Mouse (Mus musculus) heart, embryonic 15.5 days (tissue): ENCODE results near the gene March4. TPM values are rescaled to one million over a fixed set of nuclear protein-coding genes. Genes with fewer than 3 reads are reported as not detected.

Experiments used
- ATAC-seq: fragments of 200-750 bp; cut with Nextera tagmentation; replicated peaks from 2 replicates; pipeline ENCODE4 v1.8.0; 2017; ENCODE audit warnings: low read depth, moderate TSS enrichment; ENCODE audit not compliant: insufficient number of reproducible peaks, insufficient read depth, low FRiP score
- H3K27ac ChIP-seq: fragments of 300-500 bp; sonication (generic); 2 replicates; pipeline ENCODE4 v1.5.1; 2015; ENCODE audit warnings: mild to moderate bottlenecking, inconsistent platforms
- H3K27me3 ChIP-seq: fragments of 300-500 bp; sonication (generic); 2 replicates; pipeline ENCODE4 v1.6.1; 2015; ENCODE audit warnings: inconsistent platforms
- H3K36me3 ChIP-seq: fragments of 300-500 bp; sonication (generic); 2 replicates; pipeline ENCODE4 v1.6.1; 2015; ENCODE audit warnings: mild to moderate bottlenecking, inconsistent platforms
- H3K4me1 ChIP-seq: fragments of 300-500 bp; sonication (generic); replicated peaks from 2 replicates; pipeline ENCODE4 v1.6.1; 2015; ENCODE audit warnings: inconsistent platforms
- H3K4me2 ChIP-seq: fragments of 300-500 bp; sonication (generic); 2 replicates; pipeline ENCODE4 v1.6.1; 2015; ENCODE audit warnings: inconsistent platforms, mild to moderate bottlenecking, moderate library complexity
- H3K4me3 ChIP-seq: fragments of 300-500 bp; sonication (generic); 2 replicates; pipeline ENCODE4 v1.5.1; 2015; ENCODE audit warnings: mild to moderate bottlenecking, inconsistent platforms
- H3K9ac ChIP-seq: fragments of 300-500 bp; sonication (generic); 2 replicates; pipeline ENCODE4 v1.6.1; 2015; ENCODE audit warnings: mild to moderate bottlenecking, inconsistent platforms
- H3K9me3 ChIP-seq: fragments of 300-500 bp; sonication (generic); replicated peaks from 2 replicates; pipeline ENCODE4 v1.6.1; 2016; ENCODE audit warnings: inconsistent platforms
- WGBS: fragments of 180-500 bp; shearing (Covaris S2); methylation state at CpG from one replicate; pipeline ENCODE4 v1.1.7; 2015; ENCODE audit warnings: mixed read lengths; 5-methylcytosine and 5-hydroxymethylcytosine counted together
- polyA plus RNA-seq: library from polyadenylated mRNA; unstranded; fragments of >200 nt; fragmentation: Nextera tagmentation; extraction: Ambion mirVana; gene quantifications from 2 replicates; pipeline ENCODE4 v1.2.1, GENCODE M21; 2015

The March4 gene
- 0.04 and 0.10 TPM in 2 replicates for polyA plus RNA-seq

DNA sequence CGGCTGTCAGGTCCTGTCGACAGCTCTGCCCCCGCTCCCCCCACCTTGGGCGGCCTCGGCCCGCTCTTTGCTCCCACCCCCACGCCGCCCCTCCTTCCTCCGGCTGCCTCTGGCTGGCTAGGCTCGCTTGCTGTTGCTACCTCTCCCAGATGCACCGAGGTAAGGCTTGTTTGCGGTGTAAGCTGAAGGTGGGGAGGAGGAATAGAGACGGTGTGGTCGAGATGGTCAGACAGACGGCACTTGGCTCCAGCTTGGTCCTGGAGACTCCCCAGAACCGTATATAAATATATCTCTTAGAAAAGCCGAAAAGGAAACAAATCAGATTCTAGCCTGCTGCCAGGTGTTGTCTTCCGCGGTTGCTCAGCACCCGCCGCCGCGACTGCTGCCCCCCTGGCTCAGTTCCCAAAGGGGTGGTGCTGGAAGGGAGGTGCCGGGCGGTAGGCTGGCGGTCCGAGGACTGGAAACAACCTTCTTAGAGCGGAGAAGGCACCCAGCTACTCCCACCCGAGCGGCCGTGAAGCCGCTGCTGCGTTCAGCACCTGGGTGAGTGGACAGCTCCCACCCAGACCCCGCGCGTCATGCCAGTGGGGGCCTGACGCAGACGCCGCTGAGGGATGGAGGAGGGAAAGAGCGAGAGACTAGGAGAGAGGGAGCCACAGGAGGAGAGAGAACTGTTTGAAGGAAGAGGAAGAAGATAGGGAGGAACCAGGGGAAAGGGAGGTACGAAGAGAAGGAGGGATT lies at the start of gene March4:
March4 (minus strand) TSS at position 320 of the 741 bp plus-strand sequence.
- Histone ChIP-seq H3K9me3 (no peaks in the 10 kb centered on the region), H3K27me3 (peaks cover 50% of the 10 kb centered on the region)
- 1% methylated on average over 41 of the region's 41 CpGs for WGBS

DNA sequence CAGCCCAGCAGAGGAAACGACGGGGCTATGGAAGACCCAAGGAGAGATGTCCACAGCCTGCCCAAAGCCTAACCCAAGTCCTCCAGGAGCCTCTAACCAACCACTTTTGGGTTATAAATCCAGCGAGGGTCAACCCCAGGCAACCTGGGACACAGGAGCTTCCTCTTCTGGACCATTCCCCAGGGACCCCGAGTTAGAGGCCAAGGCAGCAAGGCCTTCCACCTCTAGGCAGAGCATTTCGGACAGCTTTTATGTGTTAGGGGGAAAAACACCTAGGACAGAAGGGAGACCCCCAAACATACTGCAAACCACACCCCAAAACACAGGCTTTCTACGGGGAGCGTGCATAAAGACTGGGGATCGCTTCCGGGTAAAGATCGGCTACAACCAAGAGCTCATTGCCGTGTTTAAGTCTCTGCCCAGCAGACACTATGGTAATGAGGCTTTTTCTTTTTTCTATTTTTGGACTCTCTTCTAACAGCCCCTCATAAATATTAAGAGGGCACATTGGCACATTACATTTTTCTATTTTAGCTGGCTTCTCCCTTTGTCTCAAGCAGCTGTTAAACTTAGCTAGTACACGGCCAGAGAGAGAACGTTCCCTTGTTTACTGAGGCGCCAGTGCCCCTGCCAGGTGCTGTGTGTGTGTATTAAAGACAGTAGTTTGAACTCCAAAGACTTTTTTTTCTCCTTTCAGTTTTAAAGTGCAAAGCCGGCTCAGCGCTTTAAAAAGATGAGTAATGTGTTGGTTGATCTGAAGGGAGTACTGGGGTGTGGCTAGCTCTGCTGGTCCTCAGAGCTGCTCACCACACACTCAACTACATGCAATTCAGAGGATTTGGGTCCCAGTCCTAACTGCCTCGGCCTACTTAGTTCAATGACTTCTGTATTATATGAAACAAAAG lies 49.5 kb upstream of the March4 start:
- H3K27me3 ChIP-seq = no peaks in the 10 kb centered on the region
- peaks cover 10% of the 10 kb centered on the region for H3K4me1 ChIP-seq
- H3K9me3 ChIP-seq = no peaks in the 10 kb centered on the region
- H3K4me2 ChIP-seq = no peak overlapping the region
- no peak overlapping the region for H3K4me3 ChIP-seq
- 90% methylated on average over 17 of the region's 17 CpGs for WGBS
- no peak for ATAC-seq
- H3K27ac ChIP-seq = no peak overlapping the region
- H3K9ac ChIP-seq = no peak overlapping the region
- H3K36me3 ChIP-seq = peaks cover 43% of the 10 kb centered on the region; the same call in 1 of the 2 replicates

More for the DNA sequence above, at the start of gene March4:
- H3K9ac ChIP-seq = no peak within 1 kb of the TSS
- peaks cover 14% of the 10 kb centered on the region for H3K4me1 ChIP-seq
- H3K27ac ChIP-seq = no peak within 1 kb of the TSS
- peak within 1 kb of the TSS; percentile 62 for H3K4me2 ChIP-seq
- no peaks in the 10 kb centered on the region for H3K36me3 ChIP-seq
- ATAC-seq = peak; percentile 60
- peak within 1 kb of the TSS; percentile 36 for H3K4me3 ChIP-seq

DNA sequence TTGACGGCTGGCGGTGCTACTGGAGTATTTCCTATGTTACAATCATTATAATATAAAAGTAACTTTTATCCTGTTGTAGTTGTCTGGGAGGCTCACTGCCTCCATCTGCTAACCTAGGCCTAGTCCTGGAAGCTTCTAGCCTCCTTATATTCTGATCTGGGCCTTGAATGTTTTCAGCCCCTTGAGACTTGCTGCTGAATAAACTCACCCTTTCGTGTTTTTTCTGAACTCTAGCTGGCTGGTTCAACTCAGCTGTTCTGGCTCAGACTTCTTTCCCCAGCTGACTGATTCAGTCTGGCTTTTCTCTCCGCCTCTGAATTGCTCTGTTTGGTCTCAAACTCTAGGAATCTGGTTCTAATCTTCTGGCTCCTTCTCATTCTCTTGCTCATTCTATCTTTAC lies 47.2 kb upstream of the March4 start:
- WGBS = 68% methylated on average over 4 of the region's 4 CpGs
- H3K27ac ChIP-seq = peak overlapping the region; percentile 79
- H3K36me3 ChIP-seq = peaks cover 32% of the 10 kb centered on the region; the same call in 1 of the 2 replicates
- H3K27me3 ChIP-seq = no peaks in the 10 kb centered on the region
- peaks cover 10% of the 10 kb centered on the region for H3K4me1 ChIP-seq
- H3K4me3 ChIP-seq = peak overlapping the region; percentile 62
- H3K9me3 ChIP-seq = no peaks in the 10 kb centered on the region
- peak overlapping the region; percentile 60 for H3K9ac ChIP-seq
- H3K4me2 ChIP-seq = peak overlapping the region; percentile 71
- no peak for ATAC-seq

DNA sequence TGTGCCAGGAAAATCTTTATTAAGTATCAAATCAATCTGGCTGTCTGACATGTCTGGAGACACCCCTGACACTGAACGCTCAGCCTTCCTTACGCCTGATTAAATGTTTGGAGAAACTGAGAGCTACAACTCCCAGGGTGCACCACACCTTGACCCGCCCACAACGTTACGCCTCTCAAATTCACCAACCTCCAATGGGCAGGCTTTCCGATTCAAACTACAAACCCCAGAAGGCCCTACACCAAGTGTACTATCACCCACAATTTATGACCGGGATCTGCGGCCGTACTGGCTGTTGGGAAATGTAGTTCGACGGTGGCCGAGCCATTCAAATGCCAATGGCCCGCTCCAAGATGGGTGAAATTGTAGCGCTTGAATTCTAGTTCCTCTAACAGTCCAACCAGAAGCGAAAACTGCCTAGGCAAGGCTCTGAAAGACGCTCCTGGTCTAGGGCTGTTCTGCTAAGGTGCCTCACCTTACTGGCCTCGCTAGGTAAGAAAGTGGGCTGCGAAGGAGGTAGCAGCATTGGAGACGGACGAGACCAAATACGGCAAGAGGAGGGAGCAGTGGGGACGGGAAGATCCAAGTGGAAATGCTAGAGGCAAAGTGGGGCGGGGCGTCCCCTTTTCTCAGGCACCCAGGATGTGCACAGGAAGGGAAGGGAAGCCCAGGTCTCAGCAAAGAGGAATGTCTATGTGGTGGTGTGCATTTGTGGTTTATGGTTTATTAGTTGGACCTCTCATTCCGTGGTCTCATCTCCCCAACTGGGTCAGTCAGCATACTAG lies 46.4 kb upstream of the March4 start, which contains the start of gene Smarcal1:
Smarcal1 (plus strand) TSS at position 305 of the 785 bp plus-strand sequence.
- Histone ChIP-seq H3K9ac (peak within 1 kb of the TSS; percentile 60), H3K27ac (peak within 1 kb of the TSS; percentile 79), H3K4me3 (peak within 1 kb of the TSS; percentile 62), H3K4me1 (peaks cover 10% of the 10 kb centered on the region), H3K9me3 (no peaks in the 10 kb centered on the region), H3K36me3 (peaks cover 26% of the 10 kb centered on the region; the same call in 1 of the 2 replicates), H3K27me3 (peaks cover 4% of the 10 kb centered on the region; the same call in 1 of the 2 replicates), H3K4me2 (peak within 1 kb of the TSS; percentile 71)
- under 1% methylated on average over 25 of the region's 25 CpGs for WGBS
- ATAC-seq = peak; percentile 98

DNA sequence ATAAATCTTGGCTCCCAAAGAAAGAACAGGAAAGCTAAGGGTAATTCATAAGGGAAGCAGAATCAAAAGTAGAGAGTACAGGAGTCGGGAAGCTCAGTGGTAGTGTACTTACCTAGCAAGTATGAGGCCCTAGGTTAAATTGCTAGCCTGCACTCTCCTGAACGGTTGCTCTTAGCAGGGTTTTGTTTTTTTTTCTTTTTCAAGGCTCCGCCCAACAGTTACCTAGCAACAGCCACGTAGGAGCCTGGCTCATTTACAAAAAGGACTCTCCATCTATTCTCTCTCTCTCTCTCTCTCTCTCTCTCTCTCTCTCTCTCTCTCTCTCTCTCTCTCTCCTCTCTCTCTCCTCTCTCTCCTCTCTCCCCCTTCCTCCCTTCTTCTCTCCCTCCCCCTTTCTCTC lies 42.1 kb upstream of the March4 start:
- ATAC-seq = no peak
- H3K4me1 ChIP-seq = peaks cover 2% of the 10 kb centered on the region
- no peak overlapping the region for H3K27ac ChIP-seq
- peaks cover 28% of the 10 kb centered on the region for H3K27me3 ChIP-seq
- no peak overlapping the region for H3K9ac ChIP-seq
- no peaks in the 10 kb centered on the region for H3K9me3 ChIP-seq
- H3K36me3 ChIP-seq = no peaks in the 10 kb centered on the region
- no peak overlapping the region for H3K4me3 ChIP-seq
- 0 out of 2 replicates have a peak overlapping the region, but pooled peaks have one; percentile 4 for H3K4me2 ChIP-seq
- WGBS = 28% methylated on average over 4 of the region's 4 CpGs

DNA sequence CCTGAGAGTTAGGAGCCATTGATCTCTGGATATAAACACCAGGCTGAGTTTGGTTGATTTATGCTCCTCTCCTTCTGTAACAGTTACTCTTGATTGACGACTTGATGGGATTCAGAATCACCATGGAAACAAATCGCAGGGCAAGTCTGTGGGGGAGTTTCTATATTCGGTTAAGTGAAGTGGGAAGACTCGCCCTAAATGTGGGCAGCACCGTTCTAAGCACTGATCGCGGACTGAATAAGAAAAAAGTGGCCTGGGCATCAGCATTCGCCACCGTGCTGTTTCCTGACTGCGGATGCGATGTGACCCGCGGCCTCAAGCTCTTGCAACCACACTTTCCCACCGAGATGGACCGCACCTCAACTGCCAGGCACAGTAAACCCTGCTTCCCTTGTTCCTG lies 41.6 kb upstream of the March4 start:
- Histone ChIP-seq H3K4me3 (no peak overlapping the region), H3K27me3 (peaks cover 28% of the 10 kb centered on the region), H3K4me2 (0 out of 2 replicates have a peak overlapping the region, but pooled peaks have one; percentile 4), H3K9ac (no peak overlapping the region), H3K27ac (no peak overlapping the region), H3K36me3 (no peaks in the 10 kb centered on the region), H3K4me1 (no peaks in the 10 kb centered on the region; the same call in 1 of the 2 replicates), H3K9me3 (no peaks in the 10 kb centered on the region)
- 42% methylated on average over 15 of the region's 15 CpGs for WGBS
- no peak for ATAC-seq

DNA sequence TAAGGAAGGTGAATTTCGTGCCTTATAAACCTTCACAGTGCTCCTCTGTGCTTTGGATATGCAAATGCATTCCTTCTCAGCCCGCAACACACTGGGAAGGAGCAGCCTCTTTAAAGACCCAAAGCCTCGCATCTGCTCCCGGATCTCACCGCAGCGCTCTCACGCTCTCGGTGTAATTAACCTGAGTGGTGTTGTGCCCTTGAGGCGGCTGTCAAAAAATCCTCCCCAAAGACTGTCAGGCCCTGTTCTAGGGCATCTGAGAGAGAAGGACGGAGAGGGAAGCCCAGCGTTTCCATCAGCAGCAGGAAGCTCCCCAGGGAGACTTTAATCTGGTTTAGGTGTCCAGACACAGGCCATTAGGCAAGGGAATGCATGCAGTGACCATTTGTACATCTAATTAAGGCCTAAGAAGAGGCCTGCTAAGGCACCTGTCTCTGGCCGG lies 40.8 kb upstream of the March4 start:
- no peak overlapping the region for H3K4me3 ChIP-seq
- no peaks in the 10 kb centered on the region for H3K9me3 ChIP-seq

DNA sequence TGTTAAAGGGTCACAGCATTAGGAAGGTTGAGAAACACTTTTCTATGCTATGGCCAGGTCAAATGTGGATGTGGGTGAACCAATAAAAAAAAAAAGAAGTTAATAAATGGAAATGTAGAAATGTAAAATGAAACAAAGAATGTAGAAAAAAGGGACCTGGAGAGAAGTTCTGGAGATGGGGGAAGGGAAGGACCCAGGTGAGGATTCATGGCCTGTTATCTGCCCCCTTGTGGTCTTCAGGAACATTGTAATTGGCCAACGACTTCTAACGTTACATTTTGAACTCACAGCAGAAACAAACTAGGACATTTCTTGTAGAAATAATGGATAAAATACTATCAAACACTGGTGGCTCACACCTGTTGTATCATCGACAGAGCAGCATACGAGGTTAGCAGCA lies 38.4 kb upstream of the March4 start:
- Histone ChIP-seq H3K9me3 (no peaks in the 10 kb centered on the region), H3K4me3 (no peak overlapping the region), H3K4me1 (no peaks in the 10 kb centered on the region; the same call in 1 of the 2 replicates), H3K36me3 (no peaks in the 10 kb centered on the region), H3K27ac (no peak overlapping the region), H3K9ac (no peak overlapping the region), H3K27me3 (peaks cover 28% of the 10 kb centered on the region), H3K4me2 (no peak overlapping the region)
- no peak for ATAC-seq
- WGBS = 47% methylated on average over 4 of the region's 4 CpGs

More for the DNA sequence above, 40.8 kb upstream of the March4 start:
- no peaks in the 10 kb centered on the region; the same call in 1 of the 2 replicates for H3K4me1 ChIP-seq
- no peaks in the 10 kb centered on the region for H3K36me3 ChIP-seq
- H3K9ac ChIP-seq = no peak overlapping the region
- H3K27me3 ChIP-seq = peaks cover 28% of the 10 kb centered on the region
- H3K27ac ChIP-seq = no peak overlapping the region
- peak overlapping the region; percentile 44 for H3K4me2 ChIP-seq
- 8% methylated on average over 12 of the region's 12 CpGs for WGBS
- ATAC-seq = no peak

DNA sequence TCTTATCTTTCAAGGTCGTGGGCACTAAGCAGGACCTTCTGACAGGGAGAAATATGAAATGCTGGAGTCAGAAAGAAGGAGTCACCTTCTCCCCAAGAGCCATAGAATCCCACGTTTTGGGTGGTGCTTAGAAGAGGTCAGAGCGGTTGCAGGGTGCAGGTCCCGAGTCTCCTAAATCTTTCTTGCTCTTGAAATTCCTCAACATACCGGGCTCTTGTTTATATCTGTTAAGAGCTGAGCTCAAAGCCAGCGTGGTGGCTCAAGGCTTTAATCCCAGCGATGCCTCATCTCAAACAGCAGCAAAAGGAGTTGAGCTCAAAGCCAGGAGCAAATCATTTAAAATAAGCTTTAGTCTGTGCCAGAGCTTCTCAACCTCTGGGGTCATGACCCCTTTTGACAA lies 37.9 kb upstream of the March4 start:
- H3K27ac ChIP-seq = no peak overlapping the region
- H3K4me2 ChIP-seq = no peak overlapping the region
- peaks cover 28% of the 10 kb centered on the region for H3K27me3 ChIP-seq
- 38% methylated on average over 7 of the region's 7 CpGs for WGBS
- H3K4me1 ChIP-seq = no peaks in the 10 kb centered on the region; the same call in 1 of the 2 replicates
- no peak overlapping the region for H3K9ac ChIP-seq
- H3K9me3 ChIP-seq = no peaks in the 10 kb centered on the region
- no peak overlapping the region for H3K4me3 ChIP-seq
- no peak for ATAC-seq
- H3K36me3 ChIP-seq = no peaks in the 10 kb centered on the region

DNA sequence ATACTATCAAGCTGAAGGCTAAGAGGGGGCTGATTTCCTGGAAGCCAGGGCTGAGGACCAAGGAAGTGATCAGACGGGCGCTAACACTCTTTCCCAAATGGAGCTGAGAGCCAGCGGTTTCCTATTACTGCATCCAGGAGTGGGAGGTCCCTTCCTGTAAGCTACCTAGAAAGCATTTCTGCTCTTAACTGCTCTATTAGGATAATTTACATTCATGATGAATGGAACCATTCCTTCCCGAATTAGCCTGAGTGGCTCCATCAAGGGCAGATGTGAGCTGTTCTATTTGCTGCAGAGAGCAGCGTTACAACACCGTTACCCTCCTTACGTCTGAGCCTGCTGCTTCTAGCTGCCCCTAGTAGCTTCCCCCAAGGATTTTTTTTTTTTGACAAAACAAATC lies 37.3 kb upstream of the March4 start:
- Histone ChIP-seq H3K9me3 (no peaks in the 10 kb centered on the region), H3K36me3 (no peaks in the 10 kb centered on the region), H3K4me3 (no peak overlapping the region), H3K4me1 (no peaks in the 10 kb centered on the region; the same call in 1 of the 2 replicates), H3K4me2 (no peak overlapping the region), H3K9ac (no peak overlapping the region), H3K27me3 (peaks cover 28% of the 10 kb centered on the region), H3K27ac (no peak overlapping the region)
- ATAC-seq = no peak
- 62% methylated on average over 7 of the region's 7 CpGs for WGBS
